Mouse (Mus musculus): Measurements from ENCODE around the gene Tff3. TPM values are rescaled to one million over a fixed set of nuclear protein-coding genes. Genes with fewer than 3 reads are reported as not detected.
A peak's percentile ranks its signal among the peaks of the same experiment; 100 is the strongest.

Tff3 gene
- total and polyA plus RNA-seq, 2 experiments from 2014 or later: 0.44 TPM; not detected in 1

DNA sequence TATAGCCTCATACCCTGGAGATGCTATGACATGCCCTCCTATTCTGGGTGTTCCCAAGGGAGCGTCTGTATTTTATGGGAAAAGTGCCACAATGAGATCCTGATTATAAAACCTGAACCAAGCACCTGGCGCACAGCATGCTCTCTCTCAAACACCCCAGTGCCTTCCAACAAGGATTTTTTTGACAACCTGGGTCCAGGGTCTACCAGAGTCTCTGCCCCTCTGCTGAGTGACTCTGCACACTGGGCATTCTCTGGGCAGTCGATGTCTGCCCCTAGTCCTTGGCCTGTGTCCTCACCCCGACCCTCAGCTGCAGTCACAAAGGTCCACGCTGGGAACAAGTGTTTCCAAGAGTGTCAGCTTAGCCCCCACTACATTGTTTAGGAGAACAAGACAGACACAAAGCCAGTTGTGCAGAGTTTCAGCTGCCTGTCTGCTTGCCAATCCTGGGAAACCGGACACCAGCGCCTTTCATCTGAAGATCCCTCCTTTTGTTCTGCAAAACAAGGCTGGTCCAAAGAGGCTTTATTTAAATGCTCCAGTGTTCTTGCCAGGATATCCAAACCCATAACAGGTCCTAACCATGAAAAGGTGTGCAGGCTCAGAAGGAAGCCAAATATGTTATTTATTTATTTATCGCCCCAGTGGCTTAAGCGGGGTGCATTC lies 16.1 kb downstream of the Tff3 start:
- no peaks in the 10 kb centered on the region for H3K4me1 ChIP-seq (ENCODE audit: insufficient read depth, low read length)
- TF ChIP-seq CTCF (IDR thresholded peaks at IDR 0.05; ENCODE audit: low read depth): no peak
- H3K27ac ChIP-seq: no peak overlapping the region
- no peaks in the 10 kb centered on the region for H3K9me3 ChIP-seq (ENCODE audit: low read length)
- 30% methylated on average over 9 of the region's 9 CpGs for WGBS
- H3K4me2 ChIP-seq (ENCODE audit: low read depth, low read length): no peak overlapping the region
- H3K27me3 ChIP-seq (ENCODE audit: insufficient read depth, low read length): no peaks in the 10 kb centered on the region
- H3K4me3 ChIP-seq (ENCODE audit: low read length): no peak overlapping the region
- peaks cover 30% of the 10 kb centered on the region for H3K36me3 ChIP-seq (ENCODE audit: insufficient read depth, low read length)
- DNase-seq (ENCODE audit: low spot score): no peak
- ATAC-seq: 0 out of 2 replicates have a peak, but pooled peaks have one; percentile 22
- no peak overlapping the region for H3K9ac ChIP-seq (replicated peaks; ENCODE audit: low read length)

DNA sequence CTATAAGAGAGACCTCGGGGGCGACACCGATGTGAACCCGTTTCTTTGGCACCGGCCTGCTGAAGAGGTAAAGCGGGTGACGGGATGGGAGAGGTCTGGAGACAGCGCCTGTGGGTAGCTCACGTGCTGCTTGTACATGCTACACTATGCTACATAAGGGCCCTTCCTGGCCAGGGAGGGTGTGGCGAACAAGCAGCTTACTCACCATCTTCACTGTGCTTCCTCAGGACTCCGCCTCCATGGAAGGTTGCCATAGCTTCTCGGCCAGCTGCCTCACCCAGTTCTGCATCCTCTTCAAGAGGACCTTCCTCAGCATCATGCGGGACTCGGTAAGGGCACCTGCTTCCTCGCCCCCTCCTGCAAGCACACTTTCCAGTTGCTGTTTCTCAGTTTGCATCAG lies 21.1 kb downstream of the Tff3 start:
- Histone ChIP-seq H3K27ac (no peak overlapping the region), H3K4me3 (ENCODE audit: low read length) (no peak overlapping the region), H3K9ac (replicated peaks; ENCODE audit: low read length) (no peak overlapping the region), H3K9me3 (ENCODE audit: low read length) (no peaks in the 10 kb centered on the region), H3K36me3 (ENCODE audit: insufficient read depth, low read length) (peaks cover 44% of the 10 kb centered on the region), H3K4me2 (ENCODE audit: low read depth, low read length) (no peak overlapping the region), H3K4me1 (ENCODE audit: insufficient read depth, low read length) (no peaks in the 10 kb centered on the region), H3K27me3 (ENCODE audit: insufficient read depth, low read length) (no peaks in the 10 kb centered on the region)
- no peak for TF ChIP-seq CTCF (IDR thresholded peaks at IDR 0.05; ENCODE audit: low read depth)
- no peak for DNase-seq (ENCODE audit: low spot score)
- ATAC-seq: no peak
- 89% methylated on average over 15 of the region's 15 CpGs for WGBS

DNA sequence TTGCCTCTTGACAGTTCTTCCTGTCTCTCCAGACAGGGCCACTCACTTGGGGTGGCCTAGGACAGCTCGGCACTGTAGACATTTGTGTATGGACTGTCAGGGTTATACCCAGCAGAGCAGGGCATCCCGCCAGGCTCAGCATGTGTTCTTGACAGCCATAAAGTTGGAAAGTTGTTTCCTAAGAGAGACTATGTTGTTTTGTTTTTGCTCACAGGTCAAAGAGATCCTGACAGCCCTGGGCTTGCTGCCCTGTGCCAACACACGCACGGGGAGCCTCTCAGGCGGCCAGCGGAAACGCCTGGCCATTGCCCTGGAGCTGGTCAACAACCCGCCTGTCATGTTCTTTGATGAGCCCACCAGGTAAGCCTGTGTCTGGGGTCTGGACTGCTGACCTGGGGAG lies 25.6 kb downstream of the Tff3 start:
- Histone ChIP-seq H3K9ac (replicated peaks; ENCODE audit: low read length) (no peak overlapping the region), H3K27me3 (ENCODE audit: insufficient read depth, low read length) (no peaks in the 10 kb centered on the region), H3K27ac (no peak overlapping the region), H3K9me3 (ENCODE audit: low read length) (no peaks in the 10 kb centered on the region), H3K4me2 (ENCODE audit: low read depth, low read length) (no peak overlapping the region), H3K4me3 (ENCODE audit: low read length) (no peak overlapping the region), H3K36me3 (ENCODE audit: insufficient read depth, low read length) (peaks cover 18% of the 10 kb centered on the region), H3K4me1 (ENCODE audit: insufficient read depth, low read length) (no peaks in the 10 kb centered on the region)
- no peak for DNase-seq (ENCODE audit: low spot score)
- ATAC-seq: 0 out of 2 replicates have a peak, but pooled peaks have one; percentile 31
- TF ChIP-seq CTCF (IDR thresholded peaks at IDR 0.05; ENCODE audit: low read depth): no peak
- WGBS: 48% methylated on average over 8 of the region's 8 CpGs

DNA sequence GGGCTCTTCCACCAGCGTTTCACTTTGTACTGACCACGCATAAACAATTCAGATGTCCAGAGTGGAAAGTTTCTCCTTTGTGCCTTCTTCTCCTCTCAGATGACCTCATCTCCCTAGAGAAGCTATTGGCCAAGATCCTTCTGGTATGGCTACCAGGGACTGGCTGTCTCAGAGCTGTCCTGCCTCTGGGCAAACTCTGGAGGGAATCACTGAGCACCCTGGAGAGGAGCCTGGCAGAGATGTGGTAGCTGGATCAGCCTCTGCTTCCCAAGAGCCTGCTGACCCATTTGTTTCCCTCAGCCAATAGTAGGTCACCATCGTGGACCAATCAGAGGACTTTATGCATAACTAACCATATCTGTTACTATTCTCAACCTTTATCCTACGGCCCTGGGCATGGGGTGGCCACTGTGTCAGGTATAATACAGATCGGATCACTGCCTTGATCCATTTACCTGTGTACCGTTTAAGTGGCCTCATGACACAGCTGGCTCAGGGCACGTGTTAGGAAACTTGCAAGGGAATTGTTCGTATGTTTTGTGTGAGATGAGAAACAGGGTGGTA lies 26.4 kb downstream of the Tff3 start:
- Histone ChIP-seq H3K9ac (replicated peaks; ENCODE audit: low read length) (no peak overlapping the region), H3K27ac (no peak overlapping the region), H3K4me1 (ENCODE audit: insufficient read depth, low read length) (no peaks in the 10 kb centered on the region), H3K9me3 (ENCODE audit: low read length) (no peaks in the 10 kb centered on the region), H3K27me3 (ENCODE audit: insufficient read depth, low read length) (no peaks in the 10 kb centered on the region), H3K4me3 (ENCODE audit: low read length) (no peak overlapping the region), H3K36me3 (ENCODE audit: insufficient read depth, low read length) (peaks cover 13% of the 10 kb centered on the region; the same call in 1 of the 2 replicates), H3K4me2 (ENCODE audit: low read depth, low read length) (no peak overlapping the region)
- DNase-seq (ENCODE audit: low spot score) (no peak), ATAC-seq (no peak)
- 88% methylated on average over 8 of the region's 8 CpGs for WGBS
- no peak for TF ChIP-seq CTCF (IDR thresholded peaks at IDR 0.05; ENCODE audit: low read depth)

DNA sequence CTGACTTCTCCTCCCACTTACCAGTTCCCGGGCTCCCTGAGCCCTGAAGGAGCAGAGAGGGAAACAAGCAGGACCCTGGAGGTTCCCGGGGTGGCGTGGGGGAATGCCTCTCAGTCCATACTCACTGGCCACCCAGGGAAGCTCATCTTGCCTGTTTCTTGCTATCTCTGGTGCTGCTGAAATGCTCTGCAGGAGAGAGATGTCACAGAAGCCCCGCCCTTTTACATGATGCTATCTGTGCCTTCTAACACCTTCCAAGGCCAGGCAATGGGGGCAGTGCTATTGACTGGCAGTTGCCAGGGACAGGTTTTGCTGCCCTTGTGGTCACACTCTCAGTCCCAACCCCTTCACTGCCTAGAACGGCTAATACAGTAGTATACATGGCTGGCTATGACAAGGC lies 30.7 kb downstream of the Tff3 start:
- no peaks in the 10 kb centered on the region for H3K4me1 ChIP-seq (ENCODE audit: insufficient read depth, low read length)
- no peak overlapping the region for H3K4me2 ChIP-seq (ENCODE audit: low read depth, low read length)
- ATAC-seq: no peak
- WGBS: 84% methylated on average over 5 of the region's 5 CpGs
- H3K9ac ChIP-seq (replicated peaks; ENCODE audit: low read length): no peak overlapping the region
- no peaks in the 10 kb centered on the region for H3K27me3 ChIP-seq (ENCODE audit: insufficient read depth, low read length)
- TF ChIP-seq CTCF (IDR thresholded peaks at IDR 0.05; ENCODE audit: low read depth): no peak
- no peak overlapping the region for H3K27ac ChIP-seq
- no peak overlapping the region for H3K4me3 ChIP-seq (ENCODE audit: low read length)
- H3K36me3 ChIP-seq (ENCODE audit: insufficient read depth, low read length): peaks cover 3% of the 10 kb centered on the region; the same call in 1 of the 2 replicates
- 0 out of 2 replicates have a peak, but pooled peaks cover 2% of the 10 kb centered on the region for H3K9me3 ChIP-seq (ENCODE audit: low read length)
- no peak for DNase-seq (ENCODE audit: low spot score)

DNA sequence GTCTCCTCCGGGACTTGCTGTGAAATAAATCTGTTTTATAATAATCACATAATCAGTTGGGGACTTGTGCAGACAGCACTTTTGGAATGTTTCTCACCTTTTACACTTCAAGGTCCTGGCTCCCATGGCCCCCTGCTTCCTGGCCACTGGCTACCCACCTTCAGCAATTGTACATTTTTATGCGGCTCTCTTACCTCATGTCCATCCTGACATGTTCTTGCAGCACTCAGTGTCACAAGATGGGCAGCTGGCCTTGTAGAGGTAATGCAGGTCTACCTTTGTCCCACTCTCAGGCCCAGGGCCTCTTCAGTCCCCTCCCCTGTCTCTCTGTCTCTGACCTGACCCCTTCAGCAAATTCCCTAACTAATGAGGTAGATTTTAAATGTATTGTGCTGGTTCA lies 32.6 kb downstream of the Tff3 start:
- no peak for TF ChIP-seq CTCF (IDR thresholded peaks at IDR 0.05; ENCODE audit: low read depth)
- H3K4me2 ChIP-seq (ENCODE audit: low read depth, low read length): no peak overlapping the region
- H3K4me3 ChIP-seq (ENCODE audit: low read length): no peak overlapping the region
- 0 out of 2 replicates have a peak, but pooled peaks cover 2% of the 10 kb centered on the region for H3K9me3 ChIP-seq (ENCODE audit: low read length)
- H3K36me3 ChIP-seq (ENCODE audit: insufficient read depth, low read length): peaks cover 3% of the 10 kb centered on the region; the same call in 1 of the 2 replicates
- H3K27me3 ChIP-seq (ENCODE audit: insufficient read depth, low read length): no peaks in the 10 kb centered on the region
- H3K9ac ChIP-seq (replicated peaks; ENCODE audit: low read length): no peak overlapping the region
- no peaks in the 10 kb centered on the region for H3K4me1 ChIP-seq (ENCODE audit: insufficient read depth, low read length)
- H3K27ac ChIP-seq: no peak overlapping the region
- DNase-seq (ENCODE audit: low spot score): no peak
- WGBS: 100% methylated on average over 2 of the region's 2 CpGs
- ATAC-seq: no peak

DNA sequence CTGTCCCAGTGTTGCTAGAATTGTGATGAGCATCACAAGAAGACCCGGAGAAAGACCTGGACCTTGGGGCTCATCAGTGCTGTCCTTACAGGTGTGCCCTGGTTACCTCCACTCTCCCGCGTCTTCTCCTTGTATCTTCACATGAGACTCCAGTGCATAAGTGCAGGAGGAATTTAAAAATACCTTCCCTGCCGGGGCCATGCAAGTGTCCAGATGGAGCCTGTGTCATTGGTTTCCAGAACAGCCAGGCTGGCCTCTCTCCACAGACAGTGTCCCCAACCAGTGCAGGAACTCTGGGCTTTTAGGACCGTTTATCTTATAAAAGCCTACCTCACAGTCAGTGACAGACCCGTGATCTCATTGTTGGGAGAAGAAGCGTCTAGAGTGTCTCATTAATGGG lies 33.9 kb downstream of the Tff3 start:
- Histone ChIP-seq H3K27ac (no peak overlapping the region), H3K36me3 (ENCODE audit: insufficient read depth, low read length) (peaks cover 3% of the 10 kb centered on the region; the same call in 1 of the 2 replicates), H3K4me3 (ENCODE audit: low read length) (no peak overlapping the region), H3K9me3 (ENCODE audit: low read length) (0 out of 2 replicates have a peak, but pooled peaks cover 2% of the 10 kb centered on the region), H3K4me2 (ENCODE audit: low read depth, low read length) (no peak overlapping the region), H3K9ac (replicated peaks; ENCODE audit: low read length) (no peak overlapping the region), H3K27me3 (ENCODE audit: insufficient read depth, low read length) (no peaks in the 10 kb centered on the region), H3K4me1 (ENCODE audit: insufficient read depth, low read length) (peaks cover 8% of the 10 kb centered on the region)
- DNase-seq (ENCODE audit: low spot score): no peak
- ATAC-seq: no peak
- 85% methylated on average over 7 of the region's 7 CpGs for WGBS
- TF ChIP-seq CTCF (IDR thresholded peaks at IDR 0.05; ENCODE audit: low read depth): no peak
